Mouse (Mus musculus) neural tube, embryonic 15.5 days (tissue): ENCODE measurements at regions not wholly inside any gene's neighbourhood (a gene's known extent, or its start where the extent isn't known, plus 50 kb on each side); places are given as distances from the start of the nearest gene placed in this dataset.

Experiments
- ATAC-seq: fragments of 200-750 bp; cut with Nextera tagmentation; 2 replicates; pipeline ENCODE4 v1.8.0; 2017; ENCODE audit warnings: mild to moderate bottlenecking, moderate TSS enrichment, moderate library complexity; ENCODE audit not compliant: low FRiP score
- H3K27ac ChIP-seq: fragments of 300-500 bp; sonication (generic); replicated peaks from 2 replicates; pipeline ENCODE4 v1.5.1; 2015; ENCODE audit warnings: mild to moderate bottlenecking, inconsistent platforms
- H3K27me3 ChIP-seq: fragments of 300-500 bp; sonication (generic); replicated peaks from 2 replicates; pipeline ENCODE4 v1.6.1; 2015; ENCODE audit warnings: inconsistent platforms
- H3K36me3 ChIP-seq: fragments of 300-500 bp; sonication (generic); 2 replicates; pipeline ENCODE4 v1.6.1; 2015; ENCODE audit warnings: inconsistent platforms
- H3K4me1 ChIP-seq: fragments of 300-500 bp; sonication (generic); 2 replicates; pipeline ENCODE4 v1.6.1; 2015; ENCODE audit warnings: inconsistent platforms
- H3K4me2 ChIP-seq: fragments of 300-500 bp; sonication (generic); 2 replicates; pipeline ENCODE4 v1.6.1; 2015; ENCODE audit warnings: inconsistent platforms, mild to moderate bottlenecking, moderate library complexity
- H3K4me3 ChIP-seq: fragments of 300-500 bp; sonication (generic); replicated peaks from 2 replicates; pipeline ENCODE4 v1.5.1; 2015; ENCODE audit warnings: mild to moderate bottlenecking, inconsistent platforms
- H3K9ac ChIP-seq: fragments of 300-500 bp; sonication (generic); replicated peaks from 2 replicates; pipeline ENCODE4 v1.6.1; 2015; ENCODE audit warnings: mild to moderate bottlenecking, inconsistent platforms
- H3K9me3 ChIP-seq: fragments of 300-500 bp; sonication (generic); replicated peaks from 2 replicates; pipeline ENCODE4 v1.6.1; 2016; ENCODE audit warnings: inconsistent platforms
- WGBS: fragments of 180-500 bp; shearing (Covaris S2); methylation state at CpG from one replicate; pipeline ENCODE4 v1.1.7; 2015; ENCODE audit warnings: mixed read lengths; 5-methylcytosine and 5-hydroxymethylcytosine counted together

GRCm38 (mm10) chr13:32649982-32650381 lies 133.8 kb downstream of the Mylk4 start:
- no peak overlapping the region for H3K4me2 ChIP-seq
- H3K36me3 ChIP-seq = no peaks in the 10 kb centered on the region
- no peaks in the 10 kb centered on the region for H3K9me3 ChIP-seq
- 87% methylated on average over 9 of the region's 9 CpGs for WGBS
- no peak overlapping the region for H3K9ac ChIP-seq
- no peak overlapping the region for H3K4me3 ChIP-seq
- no peak for ATAC-seq
- no peaks in the 10 kb centered on the region for H3K27me3 ChIP-seq
- no peaks in the 10 kb centered on the region for H3K4me1 ChIP-seq
- no peak overlapping the region for H3K27ac ChIP-seq

- Histone ChIP-seq H3K4me3 (no peak overlapping the region), H3K36me3 (no peaks in the 10 kb centered on the region), H3K27me3 (no peaks in the 10 kb centered on the region), H3K27ac (no peak overlapping the region), H3K4me1 (no peaks in the 10 kb centered on the region), H3K9ac (no peak overlapping the region), H3K4me2 (no peak overlapping the region), H3K9me3 (no peaks in the 10 kb centered on the region)
- no peak for ATAC-seq
- 77% methylated on average over 5 of the region's 5 CpGs for WGBS
These were observed 140.6 kb downstream of the Mylk4 start for GRCm38 (mm10) chr13:32643030-32643750.

- 90% methylated on average over 2 of the region's 2 CpGs for WGBS
- Histone ChIP-seq H3K4me3 (no peak overlapping the region), H3K4me2 (no peak overlapping the region), H3K4me1 (no peaks in the 10 kb centered on the region), H3K27ac (no peak overlapping the region), H3K9me3 (no peaks in the 10 kb centered on the region), H3K9ac (no peak overlapping the region), H3K36me3 (no peaks in the 10 kb centered on the region), H3K27me3 (no peaks in the 10 kb centered on the region)
- ATAC-seq = no peak
These were observed 142.8 kb downstream of the Mylk4 start for GRCm38 (mm10) chr13:32640941-32641340.

- H3K9me3 ChIP-seq = no peaks in the 10 kb centered on the region
- H3K36me3 ChIP-seq = no peaks in the 10 kb centered on the region
- ATAC-seq = no peak
- H3K27ac ChIP-seq = no peak overlapping the region
- no peaks in the 10 kb centered on the region for H3K4me1 ChIP-seq
- H3K4me2 ChIP-seq = no peak overlapping the region
- H3K4me3 ChIP-seq = no peak overlapping the region
- no peak overlapping the region for H3K9ac ChIP-seq
- no peaks in the 10 kb centered on the region for H3K27me3 ChIP-seq
These were observed 153.5 kb downstream of the Mylk4 start for GRCm38 (mm10) chr13:32630122-32630732.

- H3K4me1 ChIP-seq = 0 out of 2 replicates have a peak, but pooled peaks cover 4% of the 10 kb centered on the region
- no peaks in the 10 kb centered on the region for H3K36me3 ChIP-seq
- H3K27ac ChIP-seq = no peak overlapping the region
- H3K4me2 ChIP-seq = no peak overlapping the region
- ATAC-seq = no peak
- H3K9me3 ChIP-seq = no peaks in the 10 kb centered on the region
- no peaks in the 10 kb centered on the region for H3K27me3 ChIP-seq
- 54% methylated on average over 6 of the region's 6 CpGs for WGBS
- no peak overlapping the region for H3K9ac ChIP-seq
- no peak overlapping the region for H3K4me3 ChIP-seq
These were observed 169.8 kb downstream of the Mylk4 start for GRCm38 (mm10) chr13:32613916-32614315.

GRCm38 (mm10) chr13:32611551-32612295 lies 172.0 kb downstream of the Mylk4 start:
- Histone ChIP-seq H3K27ac (no peak overlapping the region), H3K9ac (no peak overlapping the region), H3K4me3 (no peak overlapping the region), H3K36me3 (no peaks in the 10 kb centered on the region), H3K27me3 (no peaks in the 10 kb centered on the region), H3K9me3 (no peaks in the 10 kb centered on the region), H3K4me1 (0 out of 2 replicates have a peak, but pooled peaks cover 4% of the 10 kb centered on the region), H3K4me2 (no peak overlapping the region)
- 77% methylated on average over 13 of the region's 13 CpGs for WGBS
- ATAC-seq = no peak

GRCm38 (mm10) chr13:32610970-32611369 lies 172.8 kb downstream of the Mylk4 start:
- 62% methylated on average over 5 of the region's 5 CpGs for WGBS
- no peak overlapping the region for H3K4me2 ChIP-seq
- no peaks in the 10 kb centered on the region for H3K27me3 ChIP-seq
- H3K27ac ChIP-seq = no peak overlapping the region
- H3K4me1 ChIP-seq = 0 out of 2 replicates have a peak, but pooled peaks cover 4% of the 10 kb centered on the region
- H3K36me3 ChIP-seq = no peaks in the 10 kb centered on the region
- no peak for ATAC-seq
- H3K4me3 ChIP-seq = no peak overlapping the region
- no peak overlapping the region for H3K9ac ChIP-seq
- no peaks in the 10 kb centered on the region for H3K9me3 ChIP-seq

GRCm38 (mm10) chr13:32608413-32608812 lies 175.3 kb downstream of the Mylk4 start:
- Histone ChIP-seq H3K9me3 (no peaks in the 10 kb centered on the region), H3K36me3 (no peaks in the 10 kb centered on the region), H3K4me3 (no peak overlapping the region), H3K27me3 (no peaks in the 10 kb centered on the region), H3K9ac (no peak overlapping the region), H3K4me1 (no peaks in the 10 kb centered on the region), H3K27ac (no peak overlapping the region), H3K4me2 (no peak overlapping the region)
- no peak for ATAC-seq
- 88% methylated on average over 3 of the region's 3 CpGs for WGBS

- Histone ChIP-seq H3K4me2 (no peak overlapping the region), H3K4me1 (no peaks in the 10 kb centered on the region), H3K4me3 (no peak overlapping the region), H3K36me3 (no peaks in the 10 kb centered on the region), H3K27me3 (no peaks in the 10 kb centered on the region), H3K9ac (no peak overlapping the region), H3K27ac (no peak overlapping the region), H3K9me3 (no peaks in the 10 kb centered on the region)
- 82% methylated on average over 8 of the region's 8 CpGs for WGBS
- no peak for ATAC-seq
These were observed 179.7 kb downstream of the Mylk4 start for GRCm38 (mm10) chr13:32603925-32604590.

- H3K4me1 ChIP-seq = no peaks in the 10 kb centered on the region
- ATAC-seq = no peak
- 88% methylated on average over 5 of the region's 5 CpGs for WGBS
- H3K9me3 ChIP-seq = no peaks in the 10 kb centered on the region
- H3K4me3 ChIP-seq = no peak overlapping the region
- H3K27ac ChIP-seq = no peak overlapping the region
- no peaks in the 10 kb centered on the region for H3K36me3 ChIP-seq
- no peak overlapping the region for H3K9ac ChIP-seq
- no peak overlapping the region for H3K4me2 ChIP-seq
- no peaks in the 10 kb centered on the region for H3K27me3 ChIP-seq
These were observed 182.4 kb downstream of the Mylk4 start for GRCm38 (mm10) chr13:32601315-32601714.

- Histone ChIP-seq H3K4me1 (no peaks in the 10 kb centered on the region), H3K36me3 (no peaks in the 10 kb centered on the region), H3K27me3 (no peaks in the 10 kb centered on the region), H3K4me3 (no peak overlapping the region), H3K4me2 (no peak overlapping the region), H3K27ac (no peak overlapping the region), H3K9ac (no peak overlapping the region), H3K9me3 (no peaks in the 10 kb centered on the region)
- 94% methylated on average over 7 of the region's 7 CpGs for WGBS
- ATAC-seq = no peak
These were observed 190.1 kb downstream of the Mylk4 start for GRCm38 (mm10) chr13:32593611-32594010.
